Mouse (Mus musculus) layer of hippocampus, adult 11-12 months (tissue): ENCODE measurements at regions not wholly inside any gene's neighbourhood (a gene's known extent, or its start where the extent isn't known, plus 50 kb on each side); places are given as distances from the start of the nearest gene placed in this dataset.

Experiments
- DNase-seq: peaks from one replicate; pipeline ENCODE4 v3.0.0; 2022; ENCODE audit warnings: low spot score

DNA sequence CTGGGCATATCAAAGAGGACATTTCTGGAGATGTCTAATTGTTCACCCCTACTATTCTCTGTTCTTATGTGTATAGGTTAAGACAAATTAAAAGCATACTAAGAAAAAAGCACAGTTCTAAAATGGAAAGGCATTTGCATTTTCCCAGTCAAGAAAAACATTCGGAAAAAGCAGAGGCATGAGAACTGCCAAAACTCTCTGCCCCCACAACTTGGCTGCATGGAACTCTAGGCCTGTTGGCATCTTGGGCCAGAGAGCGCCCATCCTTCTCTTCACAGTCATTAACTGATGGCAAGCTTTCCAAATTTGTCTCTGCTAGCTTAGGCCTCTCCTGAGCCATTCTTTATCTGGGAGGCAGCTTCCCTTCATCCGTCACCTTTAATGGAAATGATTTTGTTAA, 281.6 kb downstream of the Tex13c3 start:
- no peak for DNase-seq

DNA sequence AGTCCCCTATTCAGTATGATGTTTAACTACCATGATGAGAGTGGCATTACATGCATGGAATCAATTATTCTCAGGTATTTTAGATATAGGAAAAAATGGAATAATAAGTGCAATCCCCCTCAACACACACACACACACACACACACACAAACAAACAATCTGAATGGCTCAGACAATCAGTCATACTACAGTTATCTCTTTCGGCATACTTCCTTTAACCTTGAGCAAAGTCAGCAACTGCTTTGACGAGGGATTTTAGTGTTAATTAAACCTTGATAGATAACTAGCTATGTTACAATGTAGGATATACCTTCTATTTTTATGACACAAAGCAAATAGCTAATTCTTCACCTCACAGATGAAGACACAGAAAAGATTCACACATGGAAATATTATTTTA, 312.1 kb downstream of the Tex13c3 start:
- DNase-seq: no peak

DNA sequence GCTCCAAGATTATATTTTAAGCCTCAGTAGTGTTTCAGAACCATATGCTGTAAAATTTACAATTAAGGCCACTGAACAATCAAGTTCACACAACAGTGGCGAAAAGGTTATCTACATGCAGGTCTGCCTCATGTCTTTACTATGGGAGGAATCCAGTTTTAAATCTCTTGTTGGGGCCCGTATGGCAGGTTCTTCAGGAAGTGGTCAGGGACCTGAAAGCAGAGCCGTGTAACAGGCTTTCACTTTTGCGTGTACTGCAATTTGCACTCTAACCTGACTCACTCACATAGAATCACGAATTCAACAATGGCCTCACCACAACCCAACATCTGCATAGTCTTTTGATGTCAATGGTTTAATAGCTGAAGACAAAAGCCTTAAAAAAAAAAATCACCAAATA, 312.6 kb downstream of the Tex13c3 start:
- no peak for DNase-seq

DNA sequence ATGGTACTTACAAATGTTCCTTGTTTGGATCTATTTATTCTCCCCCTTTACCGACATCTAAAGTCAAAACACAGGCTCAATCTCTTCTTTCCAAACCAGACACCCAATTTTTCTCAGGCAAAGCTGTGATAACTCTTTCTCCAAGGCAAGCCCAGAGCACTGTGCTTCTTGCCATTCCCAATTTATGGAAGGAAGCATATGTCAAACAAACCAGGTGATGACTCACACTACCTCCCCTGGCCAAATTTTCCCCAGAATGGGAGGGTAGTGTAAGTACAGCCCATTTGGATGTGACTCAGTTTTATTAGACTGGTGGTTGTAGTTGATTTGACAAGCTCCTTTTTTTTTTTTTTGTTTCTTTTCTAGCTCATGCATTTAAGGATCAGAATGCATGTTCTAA, 313.0 kb downstream of the Tex13c3 start:
- no peak for DNase-seq

GRCm38 (mm10) chrX:19167121-19167853, 313.8 kb downstream of the Tex13c3 start:
- no peak for DNase-seq

GRCm38 (mm10) chrX:19165891-19166644, 315.1 kb downstream of the Tex13c3 start:
- no peak for DNase-seq

DNA sequence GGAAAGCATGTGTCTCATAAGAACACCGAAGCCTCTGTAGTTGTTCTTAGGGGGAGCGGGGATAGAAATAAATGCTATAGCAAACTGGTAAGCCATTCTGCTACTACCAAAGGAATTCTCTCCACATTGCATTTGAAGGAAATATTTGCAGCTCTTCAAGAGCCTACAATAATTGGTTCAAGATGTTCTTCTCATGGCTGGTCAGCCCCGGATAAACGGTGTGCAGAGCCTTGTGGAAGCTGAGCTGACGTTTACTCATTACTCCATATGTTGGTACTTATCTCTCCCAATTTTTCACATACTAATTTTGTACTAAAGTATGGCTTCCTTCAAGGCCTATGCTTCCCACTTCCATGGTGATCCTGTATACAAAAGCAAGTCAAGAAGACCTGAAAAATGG, 317.0 kb downstream of the Tex13c3 start:
- no peak for DNase-seq

DNA sequence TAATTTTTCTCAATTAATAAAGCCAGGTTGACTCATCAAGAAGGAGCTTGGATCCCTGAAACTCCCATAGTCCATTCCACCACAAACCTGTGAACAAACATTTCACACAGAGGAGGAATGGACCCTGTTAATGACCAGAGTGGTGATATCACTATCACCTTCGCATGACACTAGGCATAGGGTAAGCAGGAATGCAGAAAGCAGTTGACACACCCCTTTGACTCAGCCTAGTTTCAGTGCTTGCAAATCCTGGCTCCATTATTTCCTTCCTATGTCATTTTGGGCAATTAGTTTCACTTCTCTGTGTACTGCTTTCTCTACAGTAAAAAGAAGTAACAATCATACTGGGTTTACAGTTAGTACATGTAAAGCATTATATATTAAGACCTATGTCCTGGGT, 318.2 kb downstream of the Tex13c3 start:
- no peak for DNase-seq

GRCm38 (mm10) chrX:19162351-19162750, 318.8 kb downstream of the Tex13c3 start:
- DNase-seq: no peak

DNA sequence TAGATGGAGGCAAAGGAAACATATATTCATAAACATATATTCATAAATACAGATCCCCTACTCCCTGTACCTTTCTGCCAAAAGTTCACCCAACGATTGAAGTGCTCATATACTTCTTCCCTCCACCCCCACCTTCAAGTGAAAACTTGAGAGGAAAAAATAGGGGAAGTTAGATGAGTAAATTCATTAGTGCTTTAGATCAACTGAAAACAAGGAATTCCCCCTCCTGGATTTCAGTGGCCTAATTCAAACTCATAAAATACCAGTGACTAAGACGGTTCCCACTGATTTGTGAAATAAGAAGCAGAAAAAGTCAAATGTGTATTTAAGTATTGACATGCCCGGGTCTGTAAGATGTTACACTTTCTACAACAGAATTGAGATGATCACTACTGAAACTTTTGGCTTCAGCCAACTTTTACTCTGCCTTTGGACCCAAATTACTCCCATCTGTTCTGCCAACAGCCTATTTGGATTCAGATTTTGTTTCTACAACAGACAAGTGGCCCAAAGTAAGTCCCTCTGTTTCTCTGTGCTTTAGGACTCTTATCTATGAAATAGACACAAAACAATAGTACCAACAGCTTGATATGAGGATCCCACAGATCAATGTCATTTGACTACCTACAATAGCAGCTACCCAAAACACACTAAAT, 320.7 kb downstream of the Tex13c3 start:
- DNase-seq: no peak

- DNase-seq: no peak
Measured at GRCm38 (mm10) chrX:19157464-19158203, 323.5 kb downstream of the Tex13c3 start.

- DNase-seq: no peak
Measured at GRCm38 (mm10) chrX:19153619-19154018, 327.5 kb downstream of the Tex13c3 start.

GRCm38 (mm10) chrX:19152170-19152861, 328.8 kb downstream of the Tex13c3 start:
- no peak for DNase-seq

- DNase-seq: no peak
Measured at GRCm38 (mm10) chrX:19150606-19151005, 330.5 kb downstream of the Tex13c3 start.

- no peak for DNase-seq
Measured at GRCm38 (mm10) chrX:19148672-19149071, 332.4 kb downstream of the Tex13c3 start.

- DNase-seq: no peak
Measured at GRCm38 (mm10) chrX:19148251-19148650, 332.9 kb downstream of the Tex13c3 start.

- no peak for DNase-seq
Measured at GRCm38 (mm10) chrX:19112753-19113152, 368.4 kb downstream of the Tex13c3 start.

- DNase-seq: no peak
Measured at GRCm38 (mm10) chrX:19102911-19103310, 378.2 kb downstream of the Tex13c3 start.

GRCm38 (mm10) chrX:19095960-19096359, 385.2 kb downstream of the Tex13c3 start:
- DNase-seq: no peak

GRCm38 (mm10) chrX:19084435-19084834, 396.7 kb downstream of the Tex13c3 start:
- no peak for DNase-seq

DNA sequence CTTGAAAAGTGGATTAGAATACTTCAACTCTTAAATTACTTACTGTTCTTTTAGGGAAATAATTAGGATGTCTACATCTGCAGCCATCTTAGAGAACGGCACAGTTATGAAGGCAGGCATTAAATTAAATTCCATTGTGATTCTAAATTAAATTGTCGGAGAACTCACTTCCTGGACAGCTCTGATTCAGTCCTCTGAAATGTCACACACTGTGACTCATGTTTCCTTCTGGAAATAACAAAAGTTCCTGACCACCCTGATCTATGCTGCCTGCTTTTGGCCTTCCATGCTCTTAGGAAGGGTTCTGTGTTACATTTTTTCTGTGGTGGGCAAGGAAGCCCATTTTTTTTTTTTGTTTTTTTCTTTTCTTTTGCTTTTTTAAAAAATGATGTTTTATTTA, 401.1 kb downstream of the Tex13c3 start:
- DNase-seq: no peak
